Mouse (Mus musculus): ENCODE measurements at regions not wholly inside any gene's neighbourhood (a gene's known extent, or its start where the extent isn't known, plus 50 kb on each side); places are given as distances from the start of the nearest gene placed in this dataset.

- TF ChIP-seq CTCF (IDR thresholded peaks at IDR 0.05; ENCODE audit: low read depth) (no peak), EP300 (IDR thresholded peaks at IDR 0.05; ENCODE audit: low read depth) (no peak)
Measured at GRCm38 (mm10) chr5:74937416-74937940, 107.1 kb downstream of the Chic2 start.

Measured in heart, postnatal 0 days (tissue).